Mouse (Mus musculus): Measurements from ENCODE around the gene Ulk4.

GRCm38 (mm10) chr9:121068115-121068514 is 208.9 kb downstream of the Ulk4 start:
- TF ChIP-seq CTCF (IDR thresholded peaks at IDR 0.05; ENCODE audit: borderline replicate concordance, extremely low read depth, insufficient read depth, insufficient read length) = no peak
- no peak for TF ChIP-seq POLR2A (IDR thresholded peaks at IDR 0.05; ENCODE audit: borderline replicate concordance, extremely low read depth, insufficient read depth, insufficient read length, poor library complexity, severe bottlenecking)
